Mouse (Mus musculus) limb, embryonic 10.5 days (tissue): Measurements from ENCODE around the gene Gm5039. TPM values are rescaled to one million over a fixed set of nuclear protein-coding genes. Genes with fewer than 3 reads are reported as not detected.
"Not testable (repeated sequence)": the region's sequence is repeated elsewhere in the genome, so short reads cannot be mapped to it uniquely, and the experiment has no call there.

ENCODE experiments used
- DNase-seq: peaks from one replicate; pipeline ENCODE4 v3.0.0-alpha.2; 2017; ENCODE audit warnings: low spot score
- H3K27ac ChIP-seq: fragments of 300-500 bp; sonication (generic); 2 replicates; pipeline ENCODE4 v1.5.1; 2016; ENCODE audit warnings: mild to moderate bottlenecking
- H3K27me3 ChIP-seq: fragments of 300-500 bp; sonication (generic); 2 replicates; pipeline ENCODE4 v1.6.1; 2016; ENCODE audit warnings: low read depth, mild to moderate bottlenecking; ENCODE audit not compliant: poor library complexity, severe bottlenecking
- H3K36me3 ChIP-seq: fragments of 300-500 bp; sonication (generic); 2 replicates; pipeline ENCODE4 v1.6.1; 2016; ENCODE audit warnings: mild to moderate bottlenecking, moderate library complexity
- H3K4me1 ChIP-seq: fragments of 300-500 bp; sonication (generic); 2 replicates; pipeline ENCODE4 v1.6.1; 2016
- H3K4me3 ChIP-seq: fragments of 300-500 bp; sonication (generic); 2 replicates; pipeline ENCODE4 v1.5.1; 2016; ENCODE audit warnings: mild to moderate bottlenecking, moderate library complexity
- H3K9me3 ChIP-seq: fragments of 300-500 bp; sonication (generic); replicated peaks from 2 replicates; pipeline ENCODE4 v1.6.1; 2016; ENCODE audit warnings: mild to moderate bottlenecking
- WGBS: fragments of 180-500 bp; shearing (Covaris S2); methylation state at CpG from one replicate; pipeline ENCODE4 v1.1.7; 2016; 5-methylcytosine and 5-hydroxymethylcytosine counted together
- polyA plus RNA-seq: library from polyadenylated mRNA; unstranded; fragments of >200 nt; fragmentation: Nextera tagmentation; extraction: Ambion mirVana; gene quantifications from 2 replicates; pipeline ENCODE4 v1.2.1, GENCODE M21; 2016

The Gm5039 gene
- polyA plus RNA-seq, 1 experiment from 2014 or later: not detected

DNA sequence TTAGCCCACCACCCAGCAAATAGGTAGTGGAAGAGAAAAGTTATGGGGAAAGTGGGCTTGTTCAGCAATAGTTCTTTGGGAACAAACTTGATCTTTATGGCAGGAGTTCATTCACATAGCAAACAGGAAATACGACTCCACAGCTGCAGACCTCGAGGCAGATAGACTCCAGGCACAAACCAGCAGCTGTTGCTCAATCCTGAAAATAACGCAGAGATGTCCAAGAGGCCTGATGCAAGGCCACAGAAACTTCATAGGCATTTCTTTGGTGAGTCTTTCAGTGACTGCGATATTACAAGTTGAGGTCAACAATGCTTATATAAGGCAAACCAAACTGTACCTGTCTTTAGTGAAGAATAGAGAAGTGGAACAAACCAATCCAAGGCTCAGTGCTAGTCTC is 30.7 kb downstream of the Gm5039 start:
- not testable (repeated sequence) for H3K4me3 ChIP-seq, H3K27me3 ChIP-seq, H3K27ac ChIP-seq, DNase-seq, H3K36me3 ChIP-seq, H3K9me3 ChIP-seq, H3K4me1 ChIP-seq
- WGBS: 76% methylated on average over 4 of the region's 4 CpGs

DNA sequence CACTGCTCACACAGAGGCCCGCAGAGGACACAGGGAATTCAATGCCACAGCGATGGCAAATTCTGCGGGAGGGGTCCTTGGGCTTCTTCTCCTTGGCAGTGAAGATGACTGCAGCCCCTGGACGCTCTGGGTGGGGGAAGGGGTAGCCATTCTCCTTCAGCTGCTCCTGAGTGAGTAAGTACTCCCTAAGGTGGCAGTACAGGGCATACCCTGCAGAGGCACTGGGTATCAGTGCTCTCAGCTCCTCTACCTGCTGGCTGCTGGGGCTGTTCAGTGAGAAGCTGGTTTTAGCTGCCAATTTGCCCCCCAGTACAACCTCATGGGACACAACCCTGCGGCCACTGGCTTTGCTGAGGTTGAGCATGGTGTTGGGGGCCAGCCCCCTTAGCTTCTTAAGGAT is 38.6 kb downstream of the Gm5039 start:
- H3K4me3 ChIP-seq, H3K9me3 ChIP-seq, H3K27ac ChIP-seq, H3K4me1 ChIP-seq, DNase-seq, H3K36me3 ChIP-seq, H3K27me3 ChIP-seq: not testable (repeated sequence)
- 91% methylated on average over 4 of the region's 5 CpGs for WGBS

DNA sequence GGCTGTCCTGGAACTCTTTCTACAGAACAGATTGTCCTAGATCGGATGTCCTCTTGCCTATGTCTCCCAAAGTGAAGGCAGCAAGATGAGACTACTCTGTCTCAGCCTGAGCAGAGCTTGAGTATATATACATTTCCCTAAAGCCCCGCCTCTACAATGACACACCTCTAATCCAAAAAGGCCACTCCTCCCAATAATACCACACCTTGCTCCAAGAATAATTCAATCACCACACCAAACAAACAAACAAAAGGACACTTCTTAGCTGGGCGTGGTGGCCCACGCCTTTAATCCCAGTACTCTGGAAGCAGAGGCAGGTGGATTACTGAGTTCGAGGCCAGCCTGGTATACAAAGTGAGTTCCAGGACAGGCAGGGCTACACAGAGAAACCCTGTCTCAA is 49.4 kb downstream of the Gm5039 start, which contains the start of gene Gm5662:
TSS of gene Gm5662 (minus strand) at position 101 of the 400 bp plus-strand sequence.
- not testable (repeated sequence) for H3K9me3 ChIP-seq, DNase-seq, H3K36me3 ChIP-seq, H3K4me1 ChIP-seq, H3K27me3 ChIP-seq, H3K4me3 ChIP-seq, H3K27ac ChIP-seq
- 91% methylated on average over 5 of the region's 5 CpGs for WGBS

Other genes starting within 250 kb of the Gm5039 start
- gene Gm16368, start 240.3 kb downstream of the Gm5039 start, polyA plus RNA-seq: not detected in 2 replicates
- gene Gm10436, start 141.9 kb downstream of the Gm5039 start, polyA plus RNA-seq: not detected in 2 replicates
- gene Gm8332, start 73.9 kb downstream of the Gm5039 start, polyA plus RNA-seq: not detected in 2 replicates
- gene Gm5662, start 49.5 kb downstream of the Gm5039 start, polyA plus RNA-seq: not detected in 2 replicates
- gene Adck1, start 36.5 kb upstream of the Gm5039 start, polyA plus RNA-seq: 20.0 and 21.8 TPM in 2 replicates